Mouse (Mus musculus): ENCODE results near the gene Neo1.

GRCm38 (mm10) chr9:58838504-58838903 is 197.7 kb downstream of the Neo1 start:
- no peak for TF ChIP-seq POLR2A (IDR thresholded peaks at IDR 0.05; ENCODE audit: low read depth, low read length)
- no peak for TF ChIP-seq CTCF (IDR thresholded peaks at IDR 0.05; ENCODE audit: extremely low read depth, insufficient read depth, insufficient read length, insufficient replicate concordance)

Measured in spleen, adult 2 months (tissue).